Mouse (Mus musculus) lung, postnatal 25 days (tissue): ENCODE data around the gene Gtf3c5.

Experiments used
- DNase-seq: peaks from one replicate; pipeline ENCODE4 v3.0.0; 2022; ENCODE audit warnings: low spot score

The Gtf3c5 gene

GRCm38 (mm10) chr2:28583651-28584050, at the start of gene Gtf3c5:
TSS of gene Gtf3c5 (minus strand) at chr2:28583751.
- DNase-seq: no peak

- no peak for DNase-seq
Observed at GRCm38 (mm10) chr2:28633136-28633535, 49.6 kb upstream of the Gtf3c5 start.

DNA sequence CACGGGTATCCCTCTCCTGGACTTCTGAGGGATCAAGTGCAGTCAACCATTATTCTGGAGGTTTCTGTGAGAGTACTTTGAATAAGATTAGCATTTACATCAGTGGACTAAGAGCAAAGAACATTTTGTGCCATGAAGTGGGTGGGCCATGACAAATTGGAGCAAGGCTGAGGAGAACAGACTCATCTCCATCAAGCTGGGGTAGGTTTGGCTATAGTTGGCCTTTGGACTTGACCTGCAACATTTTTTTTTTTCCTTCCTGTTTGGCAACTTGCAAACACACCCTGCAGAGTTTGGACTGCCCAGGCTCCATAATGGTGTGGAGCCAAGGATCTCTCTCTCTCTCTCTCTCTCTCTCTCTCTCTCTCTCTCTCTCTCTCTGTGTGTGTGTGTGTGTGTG, 49.1 kb upstream of the Gtf3c5 start:
- no peak for DNase-seq

- DNase-seq: no peak
Observed at GRCm38 (mm10) chr2:28629911-28630381, 46.4 kb upstream of the Gtf3c5 start.

DNA sequence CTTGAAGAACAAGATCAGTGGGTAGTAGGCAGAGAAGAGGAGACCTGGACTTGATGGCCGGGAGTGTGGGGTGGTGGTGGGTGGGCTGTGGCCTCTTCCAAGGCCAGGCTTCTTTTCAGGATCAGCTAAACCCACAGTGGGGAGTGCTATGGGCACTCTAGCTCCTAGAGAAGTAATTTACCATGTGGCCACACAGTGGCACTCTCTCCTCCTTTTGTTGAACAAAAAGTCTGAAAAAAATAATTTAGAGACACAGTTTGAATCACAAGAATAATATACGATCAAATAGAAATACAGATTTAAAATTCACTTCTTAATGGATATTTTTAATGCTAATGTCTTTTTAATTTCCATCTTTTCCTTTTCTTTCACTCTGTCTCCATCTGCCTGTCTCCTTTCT, 44.5 kb upstream of the Gtf3c5 start:
- DNase-seq: no peak

DNA sequence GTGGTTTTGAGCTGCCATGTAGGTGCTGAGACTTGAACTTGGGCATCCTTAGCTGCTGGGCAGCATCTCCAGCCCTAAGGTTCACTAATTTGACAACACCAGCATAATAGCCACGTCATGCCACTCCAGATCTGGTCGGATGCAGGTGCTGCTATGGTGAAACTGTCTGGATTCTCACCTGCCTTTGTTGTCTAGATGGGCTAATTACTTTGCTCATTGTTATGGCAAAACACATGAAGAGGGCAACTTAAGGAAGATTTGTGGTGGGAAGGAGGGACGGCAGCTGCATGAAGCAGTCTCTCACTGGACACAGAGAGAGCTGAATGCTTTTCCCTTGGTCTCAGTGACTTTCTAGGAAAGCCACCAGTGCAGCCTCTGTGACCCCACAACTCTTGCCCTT, 42.5 kb upstream of the Gtf3c5 start:
- no peak for DNase-seq

- DNase-seq: no peak
Observed at GRCm38 (mm10) chr2:28624870-28625269, 41.3 kb upstream of the Gtf3c5 start.

DNA sequence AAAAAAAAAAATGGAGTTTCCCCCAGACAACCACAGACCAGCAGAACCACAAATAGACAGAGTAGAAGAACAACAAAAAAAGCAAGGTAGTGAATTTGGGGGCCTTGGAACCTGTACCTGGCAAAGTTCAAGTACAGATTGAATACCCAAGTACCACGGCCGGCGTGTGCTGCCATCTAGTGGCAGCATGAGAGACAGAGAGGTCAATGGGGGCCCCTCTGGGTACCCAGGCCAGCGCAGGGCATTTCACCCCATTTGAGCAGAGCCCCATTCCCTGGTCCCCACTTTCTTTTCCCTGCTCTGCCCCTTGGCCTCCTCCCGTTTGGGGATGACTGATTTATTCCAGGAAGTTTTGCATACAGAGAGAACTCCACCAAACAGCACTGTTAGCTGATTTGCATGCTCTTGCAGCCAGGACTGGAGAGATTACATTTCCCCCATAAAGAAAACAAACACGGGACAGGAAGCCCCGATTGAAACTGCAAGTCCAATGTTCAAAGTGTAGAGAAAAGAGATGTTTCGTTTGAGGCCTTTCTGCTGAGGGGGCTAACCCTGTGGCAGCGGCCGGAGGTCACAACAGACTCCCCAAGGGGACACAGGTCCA, 39.1 kb upstream of the Gtf3c5 start:
- DNase-seq: peak; percentile 27

DNA sequence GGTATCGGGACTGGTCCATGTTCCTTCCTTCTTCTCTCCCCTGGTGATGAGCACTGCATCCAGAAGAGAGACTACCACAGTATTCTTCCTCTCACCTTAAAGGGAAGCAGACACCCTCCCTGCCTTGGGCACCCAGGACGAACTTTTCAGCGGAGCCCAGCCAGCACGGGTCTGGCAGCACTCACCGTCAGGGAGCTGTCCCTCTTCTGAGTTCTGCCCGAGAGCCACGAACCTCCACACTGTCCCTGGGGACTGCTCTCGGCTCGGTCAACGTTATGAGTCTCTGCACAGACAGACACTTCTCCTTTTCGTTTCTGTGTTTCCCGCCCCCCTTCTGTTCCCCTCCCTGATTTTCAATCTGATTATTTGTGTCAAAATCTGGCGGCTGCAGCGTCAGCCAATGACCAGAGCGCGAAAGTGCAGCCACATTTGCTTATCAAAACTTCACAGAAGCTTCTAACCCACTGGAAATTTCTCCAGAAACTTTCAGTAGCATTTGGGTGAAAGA, 38.2 kb upstream of the Gtf3c5 start, which contains the start of gene Gfi1b:
Gene Gfi1b, minus strand, starts transcription at position 319 of the 508 bp plus-strand sequence.
- peak; percentile 34 for DNase-seq

DNA sequence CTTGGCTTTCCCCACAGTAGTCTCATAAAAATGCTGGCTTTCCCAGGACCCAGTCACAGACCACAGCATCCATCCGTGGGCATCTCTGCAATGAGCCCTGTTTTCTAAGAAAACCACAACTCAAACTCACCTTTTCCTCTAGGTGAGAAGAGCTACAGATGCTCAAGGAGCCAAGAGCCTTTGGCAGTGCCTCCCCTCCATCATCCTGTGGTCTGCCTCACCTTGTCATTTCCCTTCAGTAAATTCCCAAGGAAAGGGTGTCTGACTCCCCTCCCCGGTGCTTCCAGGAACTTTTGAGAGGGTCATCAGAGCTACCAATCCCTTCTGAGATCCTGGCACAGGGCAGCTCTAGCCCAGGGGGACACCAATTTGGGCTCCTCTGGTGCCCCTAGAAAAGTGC, 37.6 kb upstream of the Gtf3c5 start:
- DNase-seq: no peak

GRCm38 (mm10) chr2:28620522-28620921, 37.0 kb upstream of the Gtf3c5 start:
- DNase-seq: no peak

- no peak for DNase-seq
Observed at GRCm38 (mm10) chr2:28619369-28619768, 35.8 kb upstream of the Gtf3c5 start.

DNA sequence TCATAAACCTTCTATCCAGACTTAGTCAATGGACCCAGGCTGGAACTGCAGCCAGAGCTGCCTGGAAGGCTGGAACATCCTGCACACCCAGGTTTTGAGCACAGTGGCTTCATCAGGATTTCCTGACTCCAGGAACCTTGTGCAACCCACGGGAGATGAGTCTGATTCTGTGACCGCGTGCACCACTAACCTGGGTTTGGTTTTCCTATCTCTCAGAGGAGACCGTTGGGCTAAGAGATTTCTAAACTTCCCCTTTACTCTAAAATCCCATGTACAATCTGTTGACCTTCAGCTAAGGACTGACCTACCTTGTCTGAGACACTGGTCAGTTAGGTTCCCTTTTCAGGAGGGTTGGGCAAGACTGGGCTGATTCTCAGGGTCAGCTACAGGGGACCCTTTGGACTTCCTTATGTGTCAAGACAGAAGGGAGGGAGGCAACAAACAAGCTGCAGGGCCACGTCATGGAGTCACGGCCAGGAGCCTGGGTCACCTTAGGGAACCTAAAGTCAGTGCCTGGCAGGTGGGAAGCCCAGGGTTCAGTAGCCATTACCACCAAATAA, 35.3 kb upstream of the Gtf3c5 start:
- DNase-seq: no peak

DNA sequence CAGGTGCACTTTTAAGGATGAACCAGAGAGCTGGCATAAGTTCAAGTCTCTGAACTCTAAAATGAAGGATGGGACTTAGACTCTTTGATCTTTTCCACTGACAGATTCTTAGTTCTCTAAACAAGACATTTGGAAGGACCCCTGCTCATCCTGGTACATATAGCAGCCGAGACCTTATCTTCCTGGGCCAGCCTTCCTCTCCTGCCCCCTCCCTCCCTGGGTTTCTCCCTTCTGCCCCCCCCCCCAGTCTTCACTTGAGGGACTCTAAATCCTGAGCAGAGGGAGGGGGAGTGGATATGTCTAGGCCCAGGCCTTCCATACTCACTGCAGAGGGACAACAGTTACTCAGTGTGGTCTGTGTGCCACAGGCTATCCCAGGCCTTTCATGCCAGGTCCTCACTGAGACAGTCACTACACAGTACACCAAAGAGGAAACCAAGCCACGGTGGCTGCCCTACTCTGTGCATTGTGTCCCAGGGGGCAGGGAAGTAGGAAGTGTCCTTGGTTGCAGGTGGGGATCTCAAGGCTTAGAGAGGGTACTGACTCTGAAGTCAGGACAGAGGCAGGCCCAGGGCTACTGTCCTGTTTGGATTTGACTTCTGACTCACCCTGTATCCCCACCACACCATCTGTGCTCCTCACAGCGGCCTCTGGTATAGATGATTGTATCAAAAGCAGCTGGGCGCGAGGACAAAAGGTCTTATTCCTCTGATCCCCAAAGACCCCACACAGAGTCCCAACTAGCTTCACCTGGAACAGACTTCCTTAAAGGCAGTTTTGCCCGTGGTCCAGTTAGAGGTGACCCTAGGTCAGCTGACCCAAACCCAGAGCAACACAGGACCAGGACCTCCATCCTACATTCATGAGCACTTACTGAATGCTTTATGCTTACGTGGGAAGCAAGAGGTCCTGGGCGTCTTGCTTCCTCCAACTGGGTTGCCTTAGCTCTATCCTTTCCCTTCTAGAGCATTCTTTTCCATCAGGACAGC, 34.2 kb upstream of the Gtf3c5 start:
- DNase-seq: no peak

DNA sequence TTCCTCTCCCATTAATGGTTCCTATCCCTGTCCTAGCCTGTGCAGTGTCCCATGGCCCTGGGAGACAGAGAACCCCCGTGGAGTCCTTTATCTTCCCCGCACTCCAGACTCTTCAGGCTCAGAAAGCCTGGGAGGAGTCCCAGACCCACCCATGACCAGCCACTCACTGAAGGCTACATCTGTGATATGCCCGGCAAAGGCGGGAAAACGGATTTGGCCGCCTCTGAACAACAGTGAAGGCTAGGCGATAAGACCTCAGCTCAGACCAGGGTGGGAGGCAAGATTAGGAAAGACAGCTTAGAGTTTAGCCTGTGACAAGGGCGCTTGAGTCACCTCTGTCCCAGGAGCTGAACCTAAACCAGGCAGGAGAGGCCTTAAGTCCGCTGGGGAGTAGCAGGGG, 33.3 kb upstream of the Gtf3c5 start:
- DNase-seq: no peak

GRCm38 (mm10) chr2:28616358-28616757, 32.8 kb upstream of the Gtf3c5 start:
- DNase-seq: no peak

- no peak for DNase-seq
Observed at GRCm38 (mm10) chr2:28613599-28613998, 30.0 kb upstream of the Gtf3c5 start.

- no peak for DNase-seq
Observed at GRCm38 (mm10) chr2:28612436-28613063, 29.0 kb upstream of the Gtf3c5 start.

DNA sequence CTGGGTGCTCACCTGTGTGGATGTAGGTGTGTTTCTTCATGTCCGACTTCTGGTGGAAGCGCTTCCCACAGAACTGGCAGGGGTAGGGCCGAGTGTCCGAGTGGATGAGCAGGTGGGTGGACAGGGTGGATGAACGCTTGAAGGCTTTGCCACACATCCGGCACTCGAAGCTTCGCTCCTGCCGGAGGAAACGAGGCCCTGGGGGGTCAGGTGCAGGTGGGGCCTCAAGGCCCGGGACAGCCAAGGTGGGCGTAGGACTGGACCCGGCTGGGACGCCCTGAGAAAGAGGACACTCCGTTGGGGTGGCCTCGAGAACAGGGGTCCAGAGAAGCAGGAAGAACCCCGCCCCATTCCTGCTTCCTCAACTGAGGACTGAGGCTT, 27.8 kb upstream of the Gtf3c5 start:
- DNase-seq: no peak

- DNase-seq: no peak
Observed at GRCm38 (mm10) chr2:28610716-28611406, 27.3 kb upstream of the Gtf3c5 start.

DNA sequence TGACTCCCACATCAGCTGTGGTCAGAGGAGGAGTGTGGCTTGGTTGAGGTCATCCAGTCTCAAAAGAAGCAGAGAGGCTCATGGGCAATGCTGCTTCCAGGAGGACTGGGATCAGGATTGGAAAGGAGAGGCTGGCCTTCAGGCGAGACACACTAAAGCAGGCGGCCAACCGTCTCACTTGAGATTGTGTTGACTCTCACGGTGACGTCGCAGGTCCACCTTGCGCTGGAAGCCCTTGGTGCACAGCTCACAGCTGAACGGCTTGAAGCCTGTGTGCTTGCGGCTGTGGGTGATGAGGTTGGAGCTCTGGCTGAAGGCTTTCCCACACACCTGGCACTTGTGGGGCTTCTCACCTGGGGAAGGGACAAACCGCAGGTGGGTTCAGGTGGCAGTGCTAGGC, 26.3 kb upstream of the Gtf3c5 start:
- DNase-seq: no peak
